Mouse (Mus musculus): Measurements from ENCODE around the gene Hacd2. TPM values are rescaled to one million over a fixed set of nuclear protein-coding genes. Genes with fewer than 3 reads are reported as not detected.

The Hacd2 gene
- polyA plus RNA-seq, 1 experiment from 2014 or later: 77.4 TPM

DNA sequence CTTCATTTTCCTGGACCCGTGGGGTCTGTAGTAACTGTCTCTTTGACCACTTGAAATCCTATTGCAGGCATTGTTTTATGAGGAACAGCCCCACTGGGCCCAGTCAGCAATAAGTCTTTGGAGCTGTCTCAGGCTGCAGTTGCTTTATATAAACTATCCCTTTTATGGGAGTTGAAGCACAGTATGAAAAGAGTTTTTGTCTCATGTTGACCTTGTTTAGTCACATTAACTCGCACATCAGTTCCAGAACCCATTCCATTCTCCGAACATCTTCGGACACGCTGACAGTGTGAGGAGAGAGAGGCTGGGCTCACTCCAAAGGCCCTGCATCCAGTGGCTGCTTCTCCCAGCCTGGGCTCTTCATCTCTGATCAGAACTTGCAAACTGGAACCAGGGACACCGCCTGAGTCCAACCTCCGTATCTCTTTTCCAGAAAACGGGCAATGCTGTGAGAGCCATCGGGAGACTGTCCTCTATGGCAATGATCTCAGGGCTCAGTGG is 27.5 kb upstream of the Hacd2 start:
- Histone ChIP-seq H3K36me3 (replicated peaks) (no peaks in the 10 kb centered on the region), H3K4me1 (peaks cover 22% of the 10 kb centered on the region), H3K9me3 (no peaks in the 10 kb centered on the region), H3K4me3 (no peak overlapping the region), H3K27me3 (replicated peaks; ENCODE audit: low read depth, poor library complexity, severe bottlenecking) (peaks cover 16% of the 10 kb centered on the region; the same call in 1 of the 2 replicates), H3K27ac (replicated peaks) (no peak overlapping the region)
- WGBS: 80% methylated on average over 9 of the region's 9 CpGs
- no peak for DNase-seq (ENCODE audit: low spot score)

DNA sequence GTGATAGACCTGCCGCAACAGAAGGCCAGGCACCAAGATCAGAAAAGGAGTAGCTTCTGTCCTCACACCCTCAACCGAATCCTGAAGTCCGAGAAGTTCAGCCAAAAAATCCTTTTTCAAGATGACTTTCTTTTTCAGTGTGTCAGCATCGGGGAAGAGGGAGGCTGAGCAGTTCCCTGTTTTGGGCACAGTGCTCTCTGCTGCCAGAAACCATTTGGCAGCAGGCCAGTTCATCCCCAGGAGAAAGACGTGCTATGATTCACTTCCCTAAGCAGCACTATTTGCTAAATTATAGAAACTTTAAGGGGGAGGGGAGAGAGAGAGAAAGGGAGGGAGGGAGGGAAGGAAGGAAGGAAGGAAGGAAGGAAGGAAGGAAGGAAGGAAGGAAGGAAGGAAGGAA is 26.1 kb upstream of the Hacd2 start:
- H3K36me3 ChIP-seq (replicated peaks): no peaks in the 10 kb centered on the region
- peaks cover 29% of the 10 kb centered on the region for H3K27me3 ChIP-seq (replicated peaks; ENCODE audit: low read depth, poor library complexity, severe bottlenecking)
- WGBS: 83% methylated on average over 5 of the region's 5 CpGs
- no peaks in the 10 kb centered on the region for H3K9me3 ChIP-seq
- DNase-seq (ENCODE audit: low spot score): no peak
- no peak overlapping the region for H3K27ac ChIP-seq (replicated peaks)
- peaks cover 28% of the 10 kb centered on the region for H3K4me1 ChIP-seq
- no peak overlapping the region for H3K4me3 ChIP-seq

DNA sequence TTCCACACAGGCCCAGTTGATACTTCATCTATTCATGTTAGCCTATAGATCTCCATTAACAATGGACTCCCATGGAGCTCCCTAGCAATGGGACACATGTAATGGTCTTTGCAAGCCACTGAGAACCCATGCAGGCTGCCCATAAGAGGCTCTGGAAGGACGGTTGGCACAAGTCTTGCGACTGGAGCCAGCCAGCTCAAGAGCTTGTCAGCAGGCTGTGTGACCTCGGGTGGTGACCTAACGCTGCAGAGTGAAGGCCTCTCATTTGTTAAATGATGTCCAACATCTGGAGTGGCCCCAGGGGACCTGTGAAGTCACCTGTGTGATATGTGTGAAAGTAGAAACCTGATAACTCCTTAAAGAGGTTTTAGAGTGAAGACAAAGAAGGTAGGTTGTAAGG is 25.2 kb upstream of the Hacd2 start:
- peaks cover 27% of the 10 kb centered on the region for H3K4me1 ChIP-seq
- no peak overlapping the region for H3K4me3 ChIP-seq
- H3K9me3 ChIP-seq: no peaks in the 10 kb centered on the region
- no peaks in the 10 kb centered on the region for H3K36me3 ChIP-seq (replicated peaks)
- no peak for DNase-seq (ENCODE audit: low spot score)
- H3K27me3 ChIP-seq (replicated peaks; ENCODE audit: low read depth, poor library complexity, severe bottlenecking): peaks cover 33% of the 10 kb centered on the region
- WGBS: 54% methylated on average over 4 of the region's 4 CpGs
- H3K27ac ChIP-seq (replicated peaks): no peak overlapping the region

DNA sequence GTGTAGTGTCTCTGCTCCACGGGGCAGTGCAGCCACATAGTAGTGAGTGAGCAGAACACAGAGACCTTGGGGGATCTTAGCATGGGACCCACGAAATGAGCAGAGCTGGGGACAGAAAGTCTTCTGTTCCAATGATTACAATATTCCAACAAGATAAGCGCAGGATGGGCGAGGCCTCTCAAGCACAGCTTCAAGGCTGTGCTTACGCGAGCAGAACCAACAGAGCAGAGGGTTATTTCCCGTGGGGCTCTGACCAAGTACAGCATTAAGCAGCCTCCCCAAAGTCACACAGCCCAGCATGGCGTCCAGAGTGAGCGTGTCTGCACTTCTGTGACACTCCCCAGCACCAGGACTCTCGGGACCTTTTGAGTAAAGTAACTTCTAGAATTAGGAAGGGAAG is 24.7 kb upstream of the Hacd2 start:
- no peaks in the 10 kb centered on the region for H3K36me3 ChIP-seq (replicated peaks)
- no peak for DNase-seq (ENCODE audit: low spot score)
- peaks cover 33% of the 10 kb centered on the region for H3K27me3 ChIP-seq (replicated peaks; ENCODE audit: low read depth, poor library complexity, severe bottlenecking)
- H3K9me3 ChIP-seq: no peaks in the 10 kb centered on the region
- H3K4me1 ChIP-seq: peaks cover 27% of the 10 kb centered on the region
- WGBS: 72% methylated on average over 10 of the region's 10 CpGs
- no peak overlapping the region; the same call in 1 of the 2 replicates for H3K27ac ChIP-seq (replicated peaks)
- no peak overlapping the region for H3K4me3 ChIP-seq

DNA sequence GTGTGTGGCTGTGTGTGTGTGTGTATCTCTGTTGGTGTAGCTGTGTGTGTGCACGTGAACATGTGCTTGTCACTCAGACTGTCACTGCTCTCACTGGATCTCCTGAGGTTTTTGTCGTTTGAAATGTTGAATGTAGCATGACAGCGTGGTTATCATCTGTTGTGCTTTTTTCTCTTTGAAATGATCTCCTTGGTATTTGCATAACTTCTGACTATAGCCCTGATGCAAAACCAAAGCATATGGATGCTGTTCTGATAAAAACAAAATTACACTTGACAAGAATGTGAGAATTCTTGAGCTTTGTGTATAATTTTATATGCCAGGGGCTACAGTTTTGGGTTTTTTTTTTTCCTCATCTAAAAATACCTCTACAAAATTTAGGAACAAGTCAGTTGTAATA is 23.2 kb upstream of the Hacd2 start:
- Histone ChIP-seq H3K4me3 (no peak overlapping the region), H3K27ac (replicated peaks) (no peak overlapping the region)

DNA sequence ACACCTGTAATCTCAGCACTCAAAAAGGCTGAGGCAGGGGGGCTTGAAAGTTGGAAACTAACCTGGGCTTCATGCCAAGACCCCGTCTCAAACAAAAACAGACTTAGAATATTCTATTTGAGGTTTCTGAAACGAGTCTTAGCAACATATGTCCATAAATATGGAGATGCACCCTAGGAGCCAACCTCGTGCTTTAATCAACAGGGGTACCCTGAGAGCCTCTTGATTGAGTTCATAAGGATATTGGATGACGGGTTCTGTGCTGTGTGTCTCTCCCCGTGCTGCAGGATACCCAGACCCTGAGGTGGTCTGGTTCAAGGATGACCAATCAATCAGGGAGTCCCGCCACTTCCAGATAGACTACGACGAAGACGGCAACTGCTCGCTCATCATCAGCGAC is 22.2 kb upstream of the Hacd2 start:
- H3K4me3 ChIP-seq: no peak overlapping the region
- peaks cover 27% of the 10 kb centered on the region for H3K27me3 ChIP-seq (replicated peaks; ENCODE audit: low read depth, poor library complexity, severe bottlenecking)
- no peaks in the 10 kb centered on the region for H3K9me3 ChIP-seq
- WGBS: 47% methylated on average over 11 of the region's 11 CpGs
- peaks cover 18% of the 10 kb centered on the region for H3K4me1 ChIP-seq
- DNase-seq (ENCODE audit: low spot score): no peak
- no peaks in the 10 kb centered on the region for H3K36me3 ChIP-seq (replicated peaks)
- H3K27ac ChIP-seq (replicated peaks): no peak overlapping the region

More for the DNA sequence above, 23.2 kb upstream of the Hacd2 start:
- no peak for DNase-seq (ENCODE audit: low spot score)
- H3K36me3 ChIP-seq (replicated peaks): no peaks in the 10 kb centered on the region
- H3K9me3 ChIP-seq: no peaks in the 10 kb centered on the region
- peaks cover 27% of the 10 kb centered on the region for H3K27me3 ChIP-seq (replicated peaks; ENCODE audit: low read depth, poor library complexity, severe bottlenecking)
- H3K4me1 ChIP-seq: peaks cover 27% of the 10 kb centered on the region
- WGBS: 85% methylated on average over 3 of the region's 3 CpGs

DNA sequence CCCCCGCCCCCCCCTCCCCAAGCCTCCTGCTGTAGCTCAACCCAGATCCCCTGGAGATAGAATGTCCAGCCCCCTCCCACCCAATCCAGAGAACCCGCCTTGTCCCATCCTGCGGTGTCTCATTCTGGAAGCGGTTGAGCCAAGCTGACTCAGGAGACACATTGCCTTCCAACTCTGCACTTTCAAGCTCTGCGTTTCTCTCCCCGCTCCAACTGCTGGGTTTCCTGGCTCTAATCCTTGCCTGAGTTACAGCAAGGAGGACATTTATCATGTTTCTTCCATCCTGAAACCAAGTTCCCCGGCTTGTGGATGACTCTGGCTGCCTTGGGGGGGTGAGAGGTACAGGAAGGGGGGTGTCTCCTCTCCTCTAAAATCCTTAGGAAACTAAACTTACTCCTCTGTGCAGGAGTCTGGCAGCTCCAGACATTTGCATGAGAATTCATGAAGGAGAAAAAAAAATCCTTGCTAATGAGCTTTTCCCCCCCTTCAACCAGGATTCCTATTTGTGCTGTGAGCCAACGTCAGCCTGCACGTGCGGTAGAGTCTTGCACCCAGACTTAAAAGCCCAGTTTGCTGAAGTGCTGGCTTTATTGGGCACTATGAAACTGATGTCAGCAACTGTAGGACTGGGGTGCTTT is 21.2 kb upstream of the Hacd2 start:
- peaks cover 27% of the 10 kb centered on the region for H3K27me3 ChIP-seq (replicated peaks; ENCODE audit: low read depth, poor library complexity, severe bottlenecking)
- H3K4me1 ChIP-seq: peaks cover 18% of the 10 kb centered on the region
- H3K36me3 ChIP-seq (replicated peaks): no peaks in the 10 kb centered on the region
- no peak for DNase-seq (ENCODE audit: low spot score)
- H3K4me3 ChIP-seq: peak overlapping the region; percentile 37
- 7% methylated on average over 10 of the region's 10 CpGs for WGBS
- no peaks in the 10 kb centered on the region for H3K9me3 ChIP-seq
- no peak overlapping the region for H3K27ac ChIP-seq (replicated peaks)

DNA sequence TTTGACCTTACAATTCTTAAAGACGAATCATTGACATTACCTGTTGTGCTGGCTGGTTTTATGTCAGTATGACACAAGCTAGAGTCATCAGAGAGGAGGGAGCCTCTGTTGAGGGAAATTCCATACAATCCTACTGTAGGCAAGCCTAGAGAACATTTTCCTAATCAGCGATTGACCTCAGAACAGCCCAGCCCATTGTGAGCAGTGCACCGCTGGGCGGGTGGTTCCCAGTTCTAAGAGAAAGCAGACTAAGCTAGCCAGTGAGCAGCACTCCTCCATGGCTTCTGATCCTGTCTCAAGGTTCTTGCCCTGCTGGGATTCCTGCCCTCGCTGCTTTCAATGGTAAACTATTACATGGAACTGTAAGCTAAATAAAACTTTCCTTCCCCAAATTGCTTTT is 17.9 kb upstream of the Hacd2 start:
- no peak overlapping the region for H3K27ac ChIP-seq (replicated peaks)
- DNase-seq (ENCODE audit: low spot score): no peak
- 75% methylated on average over 5 of the region's 5 CpGs for WGBS
- H3K4me1 ChIP-seq: peaks cover 10% of the 10 kb centered on the region
- H3K4me3 ChIP-seq: no peak overlapping the region
- no peaks in the 10 kb centered on the region for H3K36me3 ChIP-seq (replicated peaks)
- no peaks in the 10 kb centered on the region for H3K9me3 ChIP-seq
- peaks cover 22% of the 10 kb centered on the region for H3K27me3 ChIP-seq (replicated peaks; ENCODE audit: low read depth, poor library complexity, severe bottlenecking)

DNA sequence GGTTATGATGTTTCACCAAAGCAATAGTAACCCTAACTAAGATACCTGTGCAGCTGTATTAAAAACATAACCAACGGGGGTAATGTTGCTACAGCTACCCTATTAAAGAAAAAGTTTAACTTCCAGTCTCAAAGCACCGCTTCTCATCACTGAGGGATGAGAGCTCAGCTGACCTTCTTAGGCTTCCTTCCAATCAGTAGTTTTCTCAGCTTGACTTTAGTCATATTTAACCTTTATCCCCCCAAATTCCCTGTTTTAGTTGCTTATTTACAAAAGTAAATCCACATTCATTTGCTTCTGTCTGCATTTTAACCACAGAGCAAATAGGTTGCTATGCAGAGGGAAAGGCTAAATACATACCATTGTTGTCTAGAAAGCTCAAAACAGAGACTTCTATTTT is 17.5 kb upstream of the Hacd2 start:
- Histone ChIP-seq H3K4me1 (peaks cover 10% of the 10 kb centered on the region), H3K4me3 (no peak overlapping the region), H3K27ac (replicated peaks) (no peak overlapping the region), H3K27me3 (replicated peaks; ENCODE audit: low read depth, poor library complexity, severe bottlenecking) (peaks cover 21% of the 10 kb centered on the region), H3K9me3 (no peaks in the 10 kb centered on the region), H3K36me3 (replicated peaks) (no peaks in the 10 kb centered on the region)
- no peak for DNase-seq (ENCODE audit: low spot score)
- WGBS: 87% methylated on average over 2 of the region's 2 CpGs

DNA sequence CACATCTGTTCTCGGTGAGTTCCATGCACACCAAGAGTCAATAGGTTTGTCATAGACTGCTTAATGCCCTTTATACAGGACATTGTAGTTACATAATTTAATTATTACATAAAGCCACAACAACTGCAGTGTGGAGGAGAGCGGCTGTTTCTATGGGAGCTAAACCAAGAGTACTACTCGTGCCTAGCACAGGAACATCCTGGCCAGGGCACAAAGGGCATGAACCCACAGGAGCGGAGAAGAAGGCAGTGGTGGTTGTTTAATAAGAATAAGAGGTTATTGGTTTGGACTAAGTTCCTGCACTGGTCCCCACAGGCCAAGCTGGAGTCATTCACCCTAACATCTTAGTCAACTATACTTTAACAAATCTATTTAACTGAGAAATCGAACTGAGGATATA is 16.0 kb upstream of the Hacd2 start:
- Histone ChIP-seq H3K4me1 (peaks cover 2% of the 10 kb centered on the region), H3K4me3 (no peak overlapping the region), H3K27ac (replicated peaks) (no peak overlapping the region), H3K27me3 (replicated peaks; ENCODE audit: low read depth, poor library complexity, severe bottlenecking) (peaks cover 6% of the 10 kb centered on the region; the same call in 1 of the 2 replicates), H3K9me3 (no peaks in the 10 kb centered on the region), H3K36me3 (replicated peaks) (no peaks in the 10 kb centered on the region)
- no peak for DNase-seq (ENCODE audit: low spot score)
- WGBS: 88% methylated on average over 5 of the region's 5 CpGs

DNA sequence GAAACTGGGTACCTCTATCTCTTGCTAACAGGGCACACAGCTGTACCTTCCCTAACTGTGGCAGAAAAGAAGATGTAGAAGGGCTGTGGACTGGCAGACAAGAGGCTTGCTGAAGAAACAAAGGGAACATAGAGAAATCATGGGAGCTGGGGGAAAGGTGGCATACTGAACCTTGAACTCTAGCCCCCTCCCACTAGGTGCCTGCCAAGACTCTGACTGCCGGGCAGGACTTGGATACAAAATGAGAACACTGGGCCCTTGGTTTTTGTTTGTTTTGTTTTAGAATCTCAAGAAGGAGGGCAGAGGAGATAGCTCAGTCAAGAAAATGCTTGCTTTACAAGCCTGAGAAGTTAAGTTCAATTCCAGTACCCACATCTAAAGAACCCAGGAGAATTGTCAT is 14.9 kb upstream of the Hacd2 start:
- H3K4me1 ChIP-seq: no peaks in the 10 kb centered on the region
- 63% methylated on average over 1 of the region's 1 CpGs for WGBS

DNA sequence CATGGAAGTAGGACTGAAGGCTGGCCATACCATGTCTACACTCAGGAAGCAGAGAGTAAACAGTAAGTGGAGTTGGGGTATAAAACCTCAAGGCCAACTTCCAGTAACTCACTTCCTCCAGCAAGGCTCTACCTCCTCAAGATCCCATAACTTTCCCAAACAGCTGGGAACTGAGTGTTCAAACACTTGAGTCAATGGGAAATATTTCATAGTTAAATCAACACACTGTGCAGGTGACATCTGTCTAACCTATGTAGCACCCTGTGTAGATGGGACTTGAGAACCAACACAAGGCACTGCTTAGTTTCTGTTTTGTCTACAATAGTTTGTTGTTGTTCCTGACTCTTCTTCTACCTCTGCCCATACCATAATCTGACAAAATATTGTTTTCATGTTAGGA is 13.8 kb upstream of the Hacd2 start:
- no peak overlapping the region for H3K4me3 ChIP-seq
- no peak overlapping the region for H3K27ac ChIP-seq (replicated peaks)
- no peaks in the 10 kb centered on the region for H3K9me3 ChIP-seq
- no peaks in the 10 kb centered on the region for H3K36me3 ChIP-seq (replicated peaks)
- H3K4me1 ChIP-seq: no peaks in the 10 kb centered on the region
- H3K27me3 ChIP-seq (replicated peaks; ENCODE audit: low read depth, poor library complexity, severe bottlenecking): no peaks in the 10 kb centered on the region; the same call in 1 of the 2 replicates
- DNase-seq (ENCODE audit: low spot score): no peak

More for the DNA sequence above, 14.9 kb upstream of the Hacd2 start:
- no peaks in the 10 kb centered on the region for H3K9me3 ChIP-seq
- no peak overlapping the region for H3K27ac ChIP-seq (replicated peaks)
- DNase-seq (ENCODE audit: low spot score): no peak
- no peaks in the 10 kb centered on the region; the same call in 1 of the 2 replicates for H3K27me3 ChIP-seq (replicated peaks; ENCODE audit: low read depth, poor library complexity, severe bottlenecking)
- H3K4me3 ChIP-seq: no peak overlapping the region
- no peaks in the 10 kb centered on the region for H3K36me3 ChIP-seq (replicated peaks)

DNA sequence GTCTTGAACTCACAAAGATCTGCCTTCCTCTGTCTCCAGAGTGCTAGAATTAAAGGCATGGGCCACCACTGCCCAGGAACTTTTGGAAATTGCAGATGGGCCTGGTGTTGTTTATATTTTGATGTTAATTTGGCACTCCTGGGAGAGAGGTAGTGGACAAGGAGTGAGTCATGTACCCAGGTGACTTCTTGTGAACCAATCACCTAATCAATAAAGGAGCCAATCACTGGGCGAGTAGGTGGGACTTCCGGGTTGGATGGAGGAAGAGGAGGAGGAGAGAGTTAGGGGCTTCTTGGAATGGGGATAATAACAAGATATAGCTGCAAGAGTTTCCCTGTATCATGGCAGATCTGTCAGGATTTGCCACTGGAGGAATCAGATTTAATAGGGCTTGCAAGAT is 8.7 kb upstream of the Hacd2 start:
- no peak overlapping the region for H3K4me3 ChIP-seq
- WGBS: 89% methylated on average over 2 of the region's 2 CpGs

More for the DNA sequence above, 8.7 kb upstream of the Hacd2 start:
- H3K9me3 ChIP-seq: no peaks in the 10 kb centered on the region
- no peaks in the 10 kb centered on the region for H3K36me3 ChIP-seq (replicated peaks)
- H3K4me1 ChIP-seq: no peaks in the 10 kb centered on the region
- peaks cover 16% of the 10 kb centered on the region for H3K27me3 ChIP-seq (replicated peaks; ENCODE audit: low read depth, poor library complexity, severe bottlenecking)
- no peak for DNase-seq (ENCODE audit: low spot score)
- H3K27ac ChIP-seq (replicated peaks): no peak overlapping the region
